Mouse (Mus musculus): Measurements from ENCODE around the gene 4933409G03Rik. TPM values are rescaled to one million over a fixed set of nuclear protein-coding genes. Genes with fewer than 3 reads are reported as not detected.

The 4933409G03Rik gene
- total RNA-seq (2023): not detected

GRCm38 (mm10) chr2:68582113-68582512 lies at the start of gene 4933409G03Rik:
TSS of gene 4933409G03Rik (plus strand) at chr2:68582413.

GRCm38 (mm10) chr2:68656186-68656585 lies 74.0 kb downstream of the 4933409G03Rik start, which contains the start of gene 4932414N04Rik:
TSS of gene 4932414N04Rik (plus strand) at chr2:68656486.

Other genes starting within 250 kb of the 4933409G03Rik start
- 42.1 TPM for gene Stk39, start 110.1 kb upstream of the 4933409G03Rik start, total RNA-seq (2023)
- gene 4932414N04Rik, start 74.1 kb downstream of the 4933409G03Rik start, total RNA-seq (2023): not detected

Measured in CD4-positive naive resting alpha-beta T cell, adult 57 days (primary cell).